Mouse (Mus musculus) ES-E14 (cell line): ENCODE data around the gene Ptprk.

ENCODE experiments used
- CHD2 ChIP-seq: IDR thresholded peaks from 2 replicates; pipeline ENCODE4 v1.6.1; 2014; ENCODE audit warnings: mild to moderate bottlenecking, low read depth, low read length, inconsistent platforms
- MAFK ChIP-seq: IDR thresholded peaks from 2 replicates; pipeline ENCODE4 v1.6.1; 2014; ENCODE audit warnings: mild to moderate bottlenecking, low read depth, low read length, inconsistent platforms; ENCODE audit not compliant: insufficient read depth

DNA sequence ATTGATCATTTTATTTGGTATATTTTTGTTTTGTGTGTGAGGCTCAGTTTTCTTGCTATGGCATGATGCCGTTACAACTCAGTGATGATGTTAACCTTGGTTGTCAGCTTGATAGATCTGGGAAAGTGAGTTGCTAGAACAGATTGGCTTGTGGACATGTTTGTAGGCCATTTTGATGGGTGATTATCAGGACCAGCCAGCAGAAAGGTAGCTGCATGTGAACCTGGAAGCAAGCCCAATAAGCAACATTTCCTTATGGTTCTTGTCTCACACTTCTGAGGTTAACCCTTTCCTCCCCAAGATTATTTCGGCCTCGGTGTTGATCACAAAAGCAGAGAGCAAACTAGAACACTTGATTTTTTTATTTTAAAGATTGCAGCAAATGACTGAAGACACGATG, 85.1 kb downstream of the Ptprk start:
- no peak for TF ChIP-seq CHD2
- no peak for TF ChIP-seq MAFK
